Mouse (Mus musculus) liver, adult 2 months (tissue): ENCODE data around the gene Smad1.

Source experiments
- CTCF ChIP-seq: fragments of 200-500 bp; IDR thresholded peaks from 2 replicates; pipeline ENCODE4 v1.5.1; 2011; ENCODE audit warnings: low read depth, low read length, control low read depth
- POLR2A ChIP-seq: fragments of 200-500 bp; IDR thresholded peaks from 2 replicates; pipeline ENCODE4 v1.6.1; 2011; ENCODE audit warnings: low read length, control low read depth; ENCODE audit not compliant: insufficient read depth; ENCODE audit errors: extremely low read depth

- TF ChIP-seq CTCF, result no peak
- TF ChIP-seq POLR2A, result no peak
These were observed 5.3 kb downstream of the Smad1 start for GRCm38 (mm10) chr8:79394009-79394408.
